Mouse (Mus musculus) lung, embryonic 14.5 days (tissue): ENCODE data around the gene Gm27179. TPM values are rescaled to one million over a fixed set of nuclear protein-coding genes. Genes with fewer than 3 reads are reported as not detected.
"Not testable (repeated sequence)": the region's sequence is repeated elsewhere in the genome, so short reads cannot be mapped to it uniquely, and the experiment has no call there.

Experiments
- ATAC-seq: fragments of 200-750 bp; cut with Nextera tagmentation; 2 replicates; pipeline ENCODE4 v1.8.0; 2017; ENCODE audit warnings: mild to moderate bottlenecking, moderate TSS enrichment, moderate library complexity; ENCODE audit not compliant: insufficient read depth
- DNase-seq: peaks from one replicate; pipeline ENCODE4 v3.0.0-alpha.2; 2015
- H3K27ac ChIP-seq: fragments of 300-500 bp; sonication (generic); 2 replicates; pipeline ENCODE4 v1.5.1; 2014; ENCODE audit warnings: low read depth, mild to moderate bottlenecking, moderate library complexity
- H3K27me3 ChIP-seq: fragments of 300-500 bp; sonication (generic); 2 replicates; pipeline ENCODE4 v1.6.1; 2014; ENCODE audit warnings: low read length, control low read depth; ENCODE audit not compliant: insufficient read depth
- H3K36me3 ChIP-seq: fragments of 300-500 bp; sonication (generic); 2 replicates; pipeline ENCODE4 v1.6.1; 2014; ENCODE audit warnings: control low read depth; ENCODE audit not compliant: insufficient read depth
- H3K4me1 ChIP-seq: fragments of 300-500 bp; sonication (generic); 2 replicates; pipeline ENCODE4 v1.6.1; 2014; ENCODE audit warnings: antibody characterized with exemption, control low read depth; ENCODE audit not compliant: insufficient read depth
- H3K4me2 ChIP-seq: fragments of 300-500 bp; sonication (generic); 2 replicates; pipeline ENCODE4 v1.6.1; 2014; ENCODE audit warnings: mild to moderate bottlenecking
- H3K4me3 ChIP-seq: fragments of 300-500 bp; sonication (generic); 2 replicates; pipeline ENCODE4 v1.5.1; 2014; ENCODE audit warnings: low read depth, low read length
- H3K9ac ChIP-seq: fragments of 300-500 bp; sonication (generic); 2 replicates; pipeline ENCODE4 v1.6.1; 2014
- H3K9me3 ChIP-seq: fragments of 300-500 bp; sonication (generic); 2 replicates; pipeline ENCODE4 v1.6.1; 2016; ENCODE audit warnings: low read depth, low read length, control low read depth
- WGBS: fragments of 180-500 bp; shearing (Covaris S2); extraction: QIAGEN DNeasy Blood & Tissue Kit; methylation state at CpG from one replicate; pipeline ENCODE4 v1.1.7; 2014; 5-methylcytosine and 5-hydroxymethylcytosine counted together
- polyA plus RNA-seq: library from polyadenylated mRNA; unstranded; fragments of >200 nt; fragmentation: Nextera tagmentation; extraction: Ambion mirVana; gene quantifications from 2 replicates; pipeline ENCODE4 v1.2.1, GENCODE M21; 2014

Gm27179 gene
- polyA plus RNA-seq: not detected in 2 replicates

GRCm38 (mm10) chr14:69512449-69512848 lies at the start of gene Gm27179:
Gm27179 (minus strand) TSS chr14:69512549.
- H3K9me3 ChIP-seq, H3K4me3 ChIP-seq, ATAC-seq, H3K4me1 ChIP-seq, H3K36me3 ChIP-seq, H3K4me2 ChIP-seq, H3K27me3 ChIP-seq, H3K27ac ChIP-seq, DNase-seq, H3K9ac ChIP-seq: not testable (repeated sequence)
- no CpG with 5 or more reads among the region's 2 CpGs for WGBS

GRCm38 (mm10) chr14:69557550-69557949 lies 45.2 kb upstream of the Gm27179 start:
- H3K27me3 ChIP-seq, H3K4me3 ChIP-seq, H3K4me1 ChIP-seq, H3K4me2 ChIP-seq, H3K9ac ChIP-seq, H3K9me3 ChIP-seq, ATAC-seq, H3K27ac ChIP-seq, H3K36me3 ChIP-seq, DNase-seq: not testable (repeated sequence)
- no CpG with 5 or more reads among the region's 14 CpGs for WGBS

- H3K4me1 ChIP-seq, H3K4me3 ChIP-seq, H3K4me2 ChIP-seq, H3K9ac ChIP-seq, ATAC-seq, H3K27ac ChIP-seq, H3K27me3 ChIP-seq, DNase-seq, H3K36me3 ChIP-seq, H3K9me3 ChIP-seq: not testable (repeated sequence)
- no CpG with 5 or more reads among the region's 8 CpGs for WGBS
These were observed 44.5 kb upstream of the Gm27179 start for GRCm38 (mm10) chr14:69556820-69557219.

- WGBS: no CpG with 5 or more reads among the region's 68 CpGs
- not testable (repeated sequence) for H3K9ac ChIP-seq, H3K4me2 ChIP-seq, H3K4me3 ChIP-seq, H3K36me3 ChIP-seq, H3K27ac ChIP-seq, H3K4me1 ChIP-seq, DNase-seq, H3K27me3 ChIP-seq, H3K9me3 ChIP-seq
- ATAC-seq: peak; percentile 97
These were observed 42.9 kb upstream of the Gm27179 start, which contains the start of gene Entpd4b for GRCm38 (mm10) chr14:69555110-69555831. Entpd4b (plus strand) TSS chr14:69555424.

GRCm38 (mm10) chr14:69547310-69547709 lies 35.0 kb upstream of the Gm27179 start:
- H3K36me3 ChIP-seq, H3K9me3 ChIP-seq, H3K9ac ChIP-seq, DNase-seq, H3K4me2 ChIP-seq, ATAC-seq, H3K4me3 ChIP-seq, H3K4me1 ChIP-seq, H3K27me3 ChIP-seq, H3K27ac ChIP-seq: not testable (repeated sequence)
- WGBS: no CpG with 5 or more reads among the region's 4 CpGs

GRCm38 (mm10) chr14:69545052-69545451 lies 32.7 kb upstream of the Gm27179 start:
- H3K27me3 ChIP-seq, H3K9ac ChIP-seq, H3K4me1 ChIP-seq, DNase-seq, H3K4me3 ChIP-seq, H3K9me3 ChIP-seq, H3K4me2 ChIP-seq, ATAC-seq, H3K36me3 ChIP-seq, H3K27ac ChIP-seq: not testable (repeated sequence)
- no CpG with 5 or more reads among the region's 2 CpGs for WGBS

- no CpG with 5 or more reads among the region's 7 CpGs for WGBS
- H3K27ac ChIP-seq, H3K4me2 ChIP-seq, H3K4me1 ChIP-seq, DNase-seq, H3K4me3 ChIP-seq, H3K27me3 ChIP-seq, H3K9me3 ChIP-seq, H3K9ac ChIP-seq, ATAC-seq, H3K36me3 ChIP-seq: not testable (repeated sequence)
These were observed 31.7 kb upstream of the Gm27179 start for GRCm38 (mm10) chr14:69544033-69544432.

GRCm38 (mm10) chr14:69542695-69543094 lies 30.3 kb upstream of the Gm27179 start:
- not testable (repeated sequence) for ATAC-seq, H3K4me1 ChIP-seq, DNase-seq, H3K36me3 ChIP-seq, H3K27ac ChIP-seq, H3K4me3 ChIP-seq, H3K27me3 ChIP-seq, H3K9me3 ChIP-seq, H3K4me2 ChIP-seq, H3K9ac ChIP-seq
- WGBS: no CpG with 5 or more reads among the region's 7 CpGs

GRCm38 (mm10) chr14:69540113-69540512 lies 27.8 kb upstream of the Gm27179 start:
- not testable (repeated sequence) for H3K36me3 ChIP-seq, H3K9ac ChIP-seq, H3K27ac ChIP-seq, DNase-seq, H3K4me2 ChIP-seq, H3K4me3 ChIP-seq, ATAC-seq, H3K27me3 ChIP-seq, H3K4me1 ChIP-seq, H3K9me3 ChIP-seq
- WGBS: no CpG with 5 or more reads among the region's 5 CpGs

GRCm38 (mm10) chr14:69536539-69536938 lies 24.2 kb upstream of the Gm27179 start:
- H3K4me3 ChIP-seq, H3K27ac ChIP-seq, DNase-seq, H3K27me3 ChIP-seq, H3K9me3 ChIP-seq, H3K4me1 ChIP-seq, H3K4me2 ChIP-seq, H3K36me3 ChIP-seq, H3K9ac ChIP-seq: not testable (repeated sequence)
- ATAC-seq: peak; percentile 47; the same call in 1 of the 2 replicates
- WGBS: no CpG with 5 or more reads among the region's 7 CpGs

GRCm38 (mm10) chr14:69526202-69526601 lies 13.9 kb upstream of the Gm27179 start:
- H3K9me3 ChIP-seq, H3K4me2 ChIP-seq, H3K27me3 ChIP-seq, DNase-seq, H3K9ac ChIP-seq, H3K4me1 ChIP-seq, H3K27ac ChIP-seq, H3K4me3 ChIP-seq, ATAC-seq, H3K36me3 ChIP-seq: not testable (repeated sequence)
- WGBS: no CpG with 5 or more reads among the region's 1 CpGs
